Mouse (Mus musculus) left cerebral cortex, adult 18-20 months (tissue): ENCODE measurements at regions not wholly inside any gene's neighbourhood (a gene's known extent, or its start where the extent isn't known, plus 50 kb on each side); places are given as distances from the start of the nearest gene placed in this dataset.
"Not testable (repeated sequence)": the region's sequence is repeated elsewhere in the genome, so short reads cannot be mapped to it uniquely, and the experiment has no call there.

Source experiments
- DNase-seq, 2 experiments: peaks; one replicate each; pipeline ENCODE4 v3.0.0; 2021 to 2022; ENCODE audit warnings: low spot score in 2 of 2, mixed read lengths in 1 of 2

DNA sequence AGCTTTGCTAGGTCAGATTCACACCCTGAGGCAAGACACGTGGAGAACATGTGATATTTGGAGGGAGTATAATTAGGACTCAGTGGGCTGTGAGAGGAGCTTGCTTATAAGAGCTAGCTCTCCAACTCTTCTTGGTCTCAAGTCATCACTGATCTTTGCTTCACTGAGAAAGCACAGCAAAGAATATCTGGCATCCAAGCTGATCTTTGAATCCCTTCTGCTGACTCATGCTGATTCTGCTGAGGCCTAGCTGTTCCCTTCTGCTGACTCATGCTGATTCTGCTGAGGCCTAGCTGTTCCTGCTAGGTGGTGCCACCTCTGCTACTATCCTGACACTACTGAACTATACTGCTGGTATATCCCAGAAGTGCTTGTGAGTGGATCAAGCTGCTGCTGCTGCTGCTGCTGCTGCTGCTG, 639.0 kb upstream of the Slc8a1 start:
- no peak for DNase-seq

GRCm38 (mm10) chr17:82367876-82368275, 629.7 kb upstream of the Slc8a1 start:
- no peak for DNase-seq

DNA sequence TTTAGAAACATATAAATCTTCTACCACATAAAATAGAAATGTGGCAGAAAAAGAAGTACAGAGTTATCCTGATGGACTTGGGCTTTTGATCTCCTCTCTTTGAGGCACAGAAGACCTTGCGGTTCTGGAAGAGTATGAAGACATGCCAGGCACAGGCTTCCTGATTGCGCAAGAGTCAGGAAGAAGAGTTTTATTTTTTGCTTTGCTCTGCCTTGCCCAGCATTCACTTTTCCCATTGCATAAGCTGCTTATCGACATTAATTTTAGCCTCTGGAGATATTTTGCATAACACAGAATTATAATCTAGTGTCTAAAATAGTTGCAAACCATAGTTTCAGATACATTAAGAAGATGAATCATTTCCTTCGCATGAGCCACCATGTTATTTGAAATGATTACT, 627.8 kb upstream of the Slc8a1 start:
- DNase-seq = peak in 1 of 2 experiments; percentile 8

DNA sequence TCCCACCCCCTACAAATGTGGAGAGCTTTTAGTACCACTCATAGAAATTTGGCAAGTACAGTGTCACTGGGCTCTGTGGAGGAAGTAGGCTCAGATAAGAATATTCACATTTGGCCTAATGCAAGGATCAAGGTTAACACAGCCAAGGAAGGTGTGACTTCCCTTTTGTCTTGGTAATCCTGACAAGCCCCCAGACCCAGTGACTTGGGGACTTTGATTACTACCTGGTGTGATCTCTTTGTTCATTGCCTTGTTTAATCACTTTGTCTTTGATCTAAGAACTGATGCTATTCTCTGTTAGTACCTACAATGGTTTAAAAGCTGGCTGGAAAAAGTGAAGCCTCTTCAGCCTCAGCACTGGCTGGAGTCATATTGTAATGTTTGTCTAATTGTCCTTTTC, 610.5 kb upstream of the Slc8a1 start:
- no peak for DNase-seq

- DNase-seq = no peak
Measured at GRCm38 (mm10) chr17:82331429-82331828, 593.3 kb upstream of the Slc8a1 start.

DNA sequence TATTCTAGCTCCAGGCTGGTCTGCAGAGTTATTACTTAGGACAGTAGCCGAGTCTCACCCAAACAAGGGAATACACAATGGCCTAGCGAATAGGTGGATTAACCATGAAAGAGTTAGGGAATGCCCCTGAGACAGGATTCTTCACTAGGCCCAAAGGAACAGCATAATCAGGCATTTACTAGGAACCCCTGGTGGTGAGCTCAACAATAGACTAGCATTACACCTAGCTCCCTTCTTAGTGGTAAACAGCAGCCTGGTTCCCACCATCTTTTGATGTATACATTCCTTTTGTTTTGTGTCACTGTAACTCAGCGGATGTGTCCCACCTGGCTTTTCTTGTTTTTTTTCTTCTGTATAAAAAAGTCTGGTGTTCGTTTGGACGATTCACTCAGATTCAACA, 574.0 kb upstream of the Slc8a1 start:
- no peak for DNase-seq

DNA sequence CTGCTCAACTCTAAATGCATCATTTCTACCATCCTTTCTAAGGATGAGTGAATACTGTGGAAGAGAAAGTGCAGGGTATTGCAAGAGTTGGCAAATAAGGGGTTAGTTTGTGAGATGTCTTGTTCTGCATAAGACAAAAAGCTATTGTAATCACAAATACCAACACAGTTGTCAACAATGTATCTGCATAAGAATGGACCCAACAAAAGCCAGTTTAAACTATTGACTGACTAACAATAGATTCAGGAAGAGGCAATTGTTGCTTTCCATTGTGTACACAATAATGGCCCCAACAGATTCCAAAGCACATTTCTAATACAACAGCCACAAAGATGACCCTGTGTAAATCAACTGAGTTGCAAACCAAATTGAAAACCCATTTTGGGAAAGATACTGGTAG, 568.2 kb upstream of the Slc8a1 start:
- DNase-seq = no peak

DNA sequence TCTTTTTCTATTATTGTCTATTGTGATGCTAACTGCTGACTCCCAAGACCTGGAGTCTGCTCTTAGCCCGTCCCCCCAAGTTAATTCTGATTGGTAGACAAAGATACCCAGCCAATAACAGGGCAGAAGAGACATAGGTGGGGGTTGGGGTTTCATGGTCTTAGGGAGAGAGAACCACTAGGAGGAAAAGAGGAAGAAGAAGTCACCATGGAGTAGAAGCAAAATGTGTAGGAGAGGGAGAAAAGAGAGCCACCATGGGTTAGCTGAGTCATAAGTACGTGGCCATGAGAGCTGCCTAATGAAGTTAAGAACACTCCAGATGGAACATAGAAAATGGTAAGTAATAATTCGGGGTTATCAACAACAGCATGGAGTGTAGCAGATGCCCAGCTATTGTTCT, 539.6 kb upstream of the Slc8a1 start:
- no peak for DNase-seq

DNA sequence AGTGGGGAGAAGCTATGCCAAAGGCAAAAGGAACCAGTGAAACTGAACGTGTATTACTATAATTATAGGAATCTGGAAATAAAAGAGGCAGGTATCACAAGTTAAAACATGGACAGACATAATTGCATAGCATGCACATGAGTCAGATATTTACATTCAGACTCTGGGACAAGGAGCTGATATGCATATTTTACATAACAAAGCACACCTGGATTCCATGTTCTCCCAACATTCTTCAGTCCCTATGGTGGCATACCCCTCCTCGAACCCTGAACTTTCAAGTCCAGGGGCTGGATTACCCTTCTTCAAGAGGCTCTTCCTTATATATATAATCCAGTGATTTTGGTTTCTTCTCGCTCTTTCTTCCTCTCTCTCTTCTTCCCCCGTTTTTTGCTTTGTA, 535.8 kb upstream of the Slc8a1 start:
- DNase-seq = no peak

DNA sequence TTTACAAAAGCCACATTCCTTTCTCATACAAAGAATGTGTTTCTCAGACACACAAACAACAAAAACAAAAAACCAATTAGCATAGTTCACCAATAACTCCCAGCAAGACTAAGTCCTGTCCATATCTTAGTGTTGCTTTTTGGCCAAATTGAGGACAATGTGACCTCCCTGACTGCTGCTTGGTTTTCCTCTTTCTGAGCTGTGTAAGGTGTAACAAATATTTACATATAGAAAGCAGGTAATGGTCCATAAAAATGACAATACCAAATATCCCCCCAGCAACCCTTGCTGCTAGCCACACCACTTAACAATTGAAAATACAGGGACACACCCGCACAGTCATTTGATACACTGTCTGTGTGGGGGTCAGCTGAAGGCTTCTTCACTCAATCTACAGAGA, 534.7 kb upstream of the Slc8a1 start:
- DNase-seq = no peak

DNA sequence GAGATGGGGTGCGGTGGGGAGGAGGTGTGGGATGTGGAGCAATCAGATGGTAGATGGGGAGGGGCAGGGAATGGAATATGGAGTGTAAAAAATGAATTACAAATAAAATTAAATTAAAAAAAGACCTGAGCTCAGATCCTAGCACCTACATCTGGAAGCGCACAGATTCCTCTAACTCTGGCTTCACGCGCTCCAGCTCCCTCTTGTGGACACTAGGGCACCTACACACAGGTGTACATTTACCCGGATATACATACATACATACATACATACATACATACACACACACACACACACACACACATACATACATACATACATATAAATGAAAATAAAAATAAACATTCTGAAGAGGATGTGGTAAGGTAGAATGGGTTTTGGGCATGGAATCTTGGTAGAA, 528.7 kb upstream of the Slc8a1 start:
- not testable (repeated sequence) for DNase-seq

GRCm38 (mm10) chr17:82252362-82252761, 514.2 kb upstream of the Slc8a1 start:
- no peak for DNase-seq

- no peak for DNase-seq
Measured at GRCm38 (mm10) chr17:82251841-82252240, 513.7 kb upstream of the Slc8a1 start.

DNA sequence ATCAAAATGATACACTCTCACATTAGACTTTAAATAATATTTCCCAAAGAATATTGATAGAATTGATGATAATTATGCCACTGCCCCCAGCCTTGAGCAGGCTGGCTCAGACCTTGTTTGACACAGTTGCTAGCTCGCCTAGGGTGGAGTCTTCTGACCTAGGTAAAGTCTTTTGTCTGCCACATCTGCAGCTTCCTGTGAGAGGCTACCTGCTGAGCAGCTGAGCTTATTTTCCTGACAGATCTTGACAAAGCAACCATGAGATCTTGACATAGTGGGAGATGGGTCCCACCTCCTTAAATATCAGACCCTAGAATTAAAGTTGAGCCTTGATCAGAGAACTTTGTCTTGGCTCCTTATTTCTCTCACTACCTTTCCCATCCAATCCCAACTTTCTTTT, 500.2 kb upstream of the Slc8a1 start:
- DNase-seq = no peak

- DNase-seq = no peak
Measured at GRCm38 (mm10) chr17:82237456-82237855, 499.3 kb upstream of the Slc8a1 start.

- no peak for DNase-seq
Measured at GRCm38 (mm10) chr17:82215728-82216623, 477.8 kb upstream of the Slc8a1 start.

DNA sequence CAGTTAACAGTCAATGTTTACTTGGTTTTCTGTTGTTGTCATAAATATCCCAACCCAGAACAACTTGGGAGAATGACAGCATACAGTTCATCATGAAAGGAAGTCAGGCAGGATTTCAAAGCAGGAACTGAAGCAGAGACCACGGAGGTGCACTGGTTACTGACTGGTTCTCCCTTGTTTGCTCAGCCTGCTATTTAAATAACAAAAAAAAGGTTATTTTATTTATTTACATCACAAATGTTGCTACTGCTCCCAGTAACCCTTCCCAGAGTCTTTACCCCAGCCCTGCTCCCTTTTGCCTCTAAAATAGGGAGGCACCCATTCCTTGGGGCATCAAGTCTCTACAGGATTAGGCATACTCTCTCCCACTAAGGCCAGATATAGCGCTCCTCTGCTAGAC, 461.8 kb upstream of the Slc8a1 start:
- no peak for DNase-seq

- no peak for DNase-seq
Measured at GRCm38 (mm10) chr17:82199031-82199642, 461.0 kb upstream of the Slc8a1 start.

GRCm38 (mm10) chr17:82184261-82184660, 446.1 kb upstream of the Slc8a1 start:
- DNase-seq = no peak

DNA sequence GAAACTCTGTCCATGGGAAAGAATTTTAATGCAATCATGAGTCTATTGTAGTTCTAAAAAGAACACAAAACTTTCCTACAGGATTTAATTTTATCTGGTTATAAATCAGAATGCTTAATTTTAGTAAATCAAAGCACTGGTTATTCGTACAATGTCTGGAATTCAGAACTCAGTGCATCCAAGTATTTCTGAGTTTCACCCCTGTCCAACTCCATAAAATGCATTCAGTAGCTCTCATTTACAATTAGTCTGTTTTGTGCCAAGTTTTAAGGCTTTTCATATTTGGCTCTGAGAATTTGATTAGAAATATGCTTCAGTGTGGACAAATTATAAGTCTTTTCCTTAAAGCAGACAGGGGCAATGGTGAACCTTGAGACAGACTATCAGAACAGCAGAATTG, 433.0 kb upstream of the Slc8a1 start:
- DNase-seq = no peak

DNA sequence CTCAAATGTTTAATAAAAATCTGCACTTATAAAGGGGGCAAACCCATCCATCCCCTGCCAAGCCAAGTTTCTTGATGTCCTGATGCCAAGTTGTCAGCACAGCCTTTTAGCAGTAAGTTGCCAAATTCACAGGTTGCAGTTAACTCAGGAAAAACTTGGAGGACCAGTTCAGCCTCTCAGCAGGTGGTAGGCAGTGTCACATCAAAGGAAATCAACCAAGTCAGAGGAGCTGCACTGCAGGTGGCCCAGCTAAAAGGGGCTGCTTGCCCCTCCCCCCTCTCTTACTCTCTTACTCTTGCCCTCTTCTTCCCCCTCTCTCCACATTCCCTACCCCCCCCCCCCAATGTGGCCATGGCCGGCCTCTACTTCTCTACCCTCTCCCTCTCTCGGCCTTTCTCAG, 415.3 kb upstream of the Slc8a1 start:
- DNase-seq = no peak

DNA sequence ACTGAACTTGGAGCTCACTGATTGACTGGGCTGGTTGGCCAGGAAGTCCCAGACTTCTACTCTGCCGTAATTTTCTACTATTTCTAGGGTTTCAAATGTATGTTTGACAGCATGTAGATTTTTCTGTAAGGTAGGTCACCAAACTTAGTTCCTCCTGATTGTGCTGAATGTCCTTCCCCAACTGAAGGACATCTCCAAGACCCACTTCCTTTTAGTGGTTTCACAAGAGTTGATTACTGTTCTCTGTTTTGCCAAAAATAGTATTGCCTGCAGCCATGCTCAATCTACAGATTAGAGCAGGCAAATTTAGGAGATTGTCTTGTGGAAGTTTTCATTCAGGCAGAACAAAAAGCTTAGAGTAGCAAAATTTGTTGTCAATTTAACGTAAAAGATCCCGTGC, 396.7 kb upstream of the Slc8a1 start:
- no peak for DNase-seq

DNA sequence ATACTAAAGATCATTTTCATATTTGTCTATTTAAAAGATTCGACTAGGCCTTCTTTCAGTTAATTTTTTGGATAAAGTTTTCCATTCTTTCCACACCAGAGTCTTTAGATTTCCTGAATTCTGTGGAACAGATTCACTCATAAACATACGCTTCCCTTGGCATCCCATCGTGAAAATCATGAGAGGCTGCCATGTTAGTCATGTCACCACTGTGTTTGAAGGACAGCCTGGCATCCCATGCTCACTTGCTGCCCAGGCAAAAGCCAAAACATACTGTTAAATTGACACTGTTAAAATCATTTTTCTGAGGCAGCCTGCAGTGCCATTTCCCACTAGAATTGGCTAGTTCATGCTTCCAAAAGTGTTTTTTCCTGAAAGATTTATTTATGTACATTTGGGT, 394.8 kb upstream of the Slc8a1 start:
- DNase-seq = no peak
